Mouse (Mus musculus): Measurements from ENCODE around the gene Dgkh. TPM values are rescaled to one million over a fixed set of nuclear protein-coding genes. Genes with fewer than 3 reads are reported as not detected.

The Dgkh gene
- total RNA-seq, 2 experiments from 2014 or later, result 8.6 to 8.9 TPM

DNA sequence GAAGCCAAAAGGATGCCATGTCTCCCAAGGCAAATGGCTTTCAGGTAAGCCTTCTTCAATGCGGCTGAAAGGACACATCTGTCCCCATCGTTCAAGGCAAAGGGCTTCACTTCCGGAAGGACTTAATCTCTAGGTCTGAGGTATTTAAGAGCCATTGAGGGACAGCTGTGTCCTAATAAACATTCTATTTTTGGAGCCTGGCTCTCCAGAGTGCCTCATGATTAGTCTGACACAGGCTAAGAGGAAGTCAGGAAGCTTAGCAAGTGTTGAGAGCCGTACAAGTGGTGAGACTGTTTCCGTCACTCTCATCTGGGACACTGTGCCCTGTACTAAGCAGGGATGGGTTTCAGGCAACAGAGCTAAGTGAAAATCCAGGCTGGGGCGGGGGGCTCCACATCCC lies 183.8 kb downstream of the Dgkh start:
- no peak for DNase-seq (ENCODE audit: low spot score in 2 of 2)

DNA sequence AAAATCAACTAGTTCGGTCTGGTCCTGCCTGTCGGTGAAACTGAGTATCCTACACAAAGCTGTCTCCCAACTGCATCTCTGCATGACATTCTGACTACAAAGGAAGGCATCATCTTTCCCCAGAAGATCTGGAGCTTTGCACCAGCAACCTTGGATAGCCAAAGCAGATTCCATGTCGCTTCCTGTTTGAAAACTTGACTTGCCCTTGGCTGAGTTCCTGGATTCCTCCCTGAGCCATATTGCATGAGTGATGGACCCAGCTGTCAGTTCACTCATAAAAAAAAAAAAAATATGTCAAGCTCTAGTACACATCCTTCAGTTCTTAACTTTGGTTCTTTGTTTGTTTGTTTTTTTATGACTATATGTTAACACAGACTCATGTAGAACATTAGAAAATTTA lies 191.3 kb downstream of the Dgkh start:
- DNase-seq (ENCODE audit: low spot score in 2 of 2), result no peak

DNA sequence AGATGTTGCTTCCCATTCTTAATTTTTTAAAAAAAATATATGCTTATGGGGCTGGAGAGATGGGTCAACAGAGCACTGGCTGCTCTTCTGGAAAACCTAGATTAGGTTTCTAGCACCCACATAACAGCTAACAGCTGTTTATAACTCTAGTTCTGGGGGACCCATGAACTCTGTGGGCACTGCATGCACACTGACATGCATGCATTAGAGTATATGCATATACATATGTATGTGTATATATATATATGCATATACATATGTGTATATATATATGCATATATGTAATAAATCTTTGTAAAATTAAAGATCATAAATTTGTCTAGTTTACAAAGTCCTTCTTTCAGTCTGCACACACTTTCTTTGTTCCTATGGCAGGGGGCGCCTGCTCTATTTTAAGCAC lies 192.8 kb downstream of the Dgkh start:
- DNase-seq (ENCODE audit: low spot score in 2 of 2), result no peak

DNA sequence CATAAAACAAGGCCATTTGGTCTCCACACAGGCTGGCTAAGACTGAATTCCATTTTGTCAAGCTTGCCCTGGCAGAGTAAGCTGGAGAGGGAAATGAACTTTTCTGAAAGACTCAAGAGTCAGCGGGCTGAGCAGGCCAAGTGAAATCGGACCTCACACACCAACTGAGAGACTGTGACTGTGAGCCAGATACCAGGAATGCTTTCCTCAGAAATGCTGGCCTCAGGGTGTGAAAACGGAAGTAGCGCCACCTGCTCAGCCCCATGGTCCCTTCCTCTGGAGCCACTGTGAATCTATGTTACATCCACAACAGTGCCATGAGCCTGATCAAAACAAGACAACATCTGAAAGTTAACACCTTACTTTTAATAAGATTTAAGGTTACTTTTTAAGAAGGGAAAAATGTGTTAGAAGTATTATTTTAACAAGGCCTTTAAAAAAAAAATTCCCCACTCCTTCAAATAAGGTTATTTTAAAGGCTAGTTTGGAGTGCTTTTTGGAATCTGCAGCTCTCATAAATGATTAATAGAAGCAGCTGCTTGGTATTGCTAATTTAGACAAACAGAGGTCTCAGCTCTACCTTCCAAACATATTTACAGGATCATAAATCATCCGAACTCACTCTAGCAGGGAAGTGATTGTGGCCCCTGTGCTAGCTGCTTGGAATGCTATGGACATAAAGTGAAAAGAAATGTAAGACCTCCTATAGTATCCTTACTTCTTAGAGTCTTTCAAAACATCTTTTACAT lies 193.8 kb downstream of the Dgkh start:
- DNase-seq (ENCODE audit: low spot score in 2 of 2), result peak in 1 of 2 experiments; percentile 19

DNA sequence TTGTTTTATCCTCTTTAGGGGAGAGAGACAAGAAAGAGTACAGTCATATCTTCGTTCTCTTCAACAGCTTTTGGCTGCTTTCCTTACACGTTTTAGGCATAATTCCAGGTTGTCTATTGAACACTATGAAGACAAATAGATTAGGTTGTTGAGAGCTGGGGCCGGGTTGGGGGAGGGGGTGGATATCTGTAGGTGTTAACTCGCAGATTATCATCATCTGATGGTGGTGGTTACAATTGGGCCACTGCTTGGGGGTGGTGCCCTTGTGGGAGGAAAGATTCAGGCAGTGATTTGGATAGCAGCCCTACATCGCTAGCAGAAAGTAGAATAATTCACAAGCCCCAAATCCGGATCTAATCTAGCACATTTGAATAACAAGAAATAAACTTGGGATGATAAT lies 195.0 kb downstream of the Dgkh start:
- no peak for DNase-seq (ENCODE audit: low spot score in 2 of 2)

DNA sequence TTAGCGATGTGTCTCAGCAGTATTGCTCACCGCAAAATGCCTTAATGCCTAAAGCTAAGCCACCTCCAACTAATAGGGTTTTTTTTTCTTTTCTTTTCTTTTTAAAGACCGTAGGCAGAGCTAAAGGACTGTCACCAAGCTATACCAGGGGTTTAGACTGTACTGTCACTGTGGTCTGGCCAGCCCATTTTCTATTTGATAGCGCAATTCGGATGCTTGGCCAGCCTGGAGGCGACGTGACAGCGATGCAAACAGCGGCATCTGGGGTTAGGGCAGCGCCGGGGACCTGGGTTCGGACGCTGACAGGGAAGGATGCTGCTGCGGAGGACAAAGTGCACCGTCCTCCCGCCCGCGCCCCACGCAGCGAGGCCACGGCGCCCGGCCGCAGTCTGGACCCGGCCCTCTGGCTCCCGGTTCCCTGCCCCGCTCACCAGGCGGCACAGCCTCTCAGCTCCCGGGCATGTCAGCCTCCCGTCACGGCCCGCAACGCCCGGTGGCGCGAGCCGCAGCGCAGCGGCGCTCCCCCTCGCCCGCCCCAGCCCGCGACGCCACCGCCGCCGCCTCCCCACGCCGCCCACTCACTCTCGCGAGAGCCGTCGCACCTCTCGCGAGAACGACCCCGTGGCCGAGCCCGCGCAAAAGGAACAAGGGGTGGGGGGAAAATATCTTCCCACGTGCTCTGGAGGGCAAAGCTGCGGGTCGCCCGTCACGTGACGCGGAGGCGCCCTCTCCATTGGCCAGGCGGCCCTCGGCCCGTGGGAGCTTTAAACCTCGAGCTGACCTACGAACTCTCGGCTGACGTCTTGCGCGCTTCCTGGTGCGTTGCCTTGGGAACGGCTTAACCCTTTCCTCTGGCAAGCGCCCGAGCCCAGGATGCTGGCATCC lies 196.1 kb downstream of the Dgkh start, which contains the start of gene Akap11:
TSS of gene Akap11 (minus strand) at position 528 of the 885 bp plus-strand sequence.
- DNase-seq (ENCODE audit: low spot score in 2 of 2), result peak; percentile 86 to 92

DNA sequence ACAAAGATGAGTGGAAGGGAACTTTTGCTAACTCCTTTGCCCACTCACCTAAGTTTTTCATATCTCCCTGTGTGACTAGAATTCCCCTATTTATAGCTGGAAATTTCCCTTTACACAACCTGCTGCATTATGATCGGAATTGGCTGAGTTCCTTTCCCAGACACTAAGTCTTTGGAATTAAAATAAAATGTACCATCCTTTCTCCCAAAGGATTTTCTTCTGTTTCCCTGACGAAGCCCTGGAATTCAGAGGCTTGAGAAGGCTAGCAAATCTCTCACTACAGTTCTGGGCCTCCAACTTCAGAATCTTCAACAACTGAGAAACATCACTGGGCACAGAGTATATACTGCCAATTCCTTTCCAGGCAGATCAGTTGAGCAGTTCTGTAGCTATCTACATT lies 197.2 kb downstream of the Dgkh start:
- DNase-seq (ENCODE audit: low spot score in 2 of 2), result no peak

DNA sequence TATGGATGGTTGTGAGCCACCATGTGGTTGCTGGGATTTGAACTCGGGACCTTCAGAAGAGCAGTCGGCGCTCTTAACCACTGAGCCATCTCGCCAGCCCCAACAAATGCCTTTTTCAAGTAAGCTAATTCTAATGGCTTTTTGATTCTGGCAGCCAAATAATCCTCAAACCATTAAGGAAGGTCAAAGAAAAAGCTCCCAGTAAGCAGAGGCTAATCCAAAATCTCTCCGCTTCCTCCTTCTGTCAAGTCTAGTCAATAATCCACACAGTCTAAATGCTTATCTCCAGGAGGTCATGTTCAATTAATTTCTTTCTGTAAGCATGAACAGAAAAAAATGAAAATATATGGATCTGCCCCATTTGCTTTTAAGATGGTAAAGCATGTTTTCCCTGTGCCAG lies 197.9 kb downstream of the Dgkh start:
- DNase-seq (ENCODE audit: low spot score in 2 of 2), result no peak

- DNase-seq (ENCODE audit: low spot score in 2 of 2), result no peak
Observed at GRCm38 (mm10) chr14:78533701-78534100, 198.9 kb downstream of the Dgkh start.

GRCm38 (mm10) chr14:78532345-78532744 lies 200.2 kb downstream of the Dgkh start:
- no peak for DNase-seq (ENCODE audit: low spot score in 2 of 2)

GRCm38 (mm10) chr14:78530256-78530655 lies 202.3 kb downstream of the Dgkh start:
- no peak for DNase-seq (ENCODE audit: low spot score in 2 of 2)

DNA sequence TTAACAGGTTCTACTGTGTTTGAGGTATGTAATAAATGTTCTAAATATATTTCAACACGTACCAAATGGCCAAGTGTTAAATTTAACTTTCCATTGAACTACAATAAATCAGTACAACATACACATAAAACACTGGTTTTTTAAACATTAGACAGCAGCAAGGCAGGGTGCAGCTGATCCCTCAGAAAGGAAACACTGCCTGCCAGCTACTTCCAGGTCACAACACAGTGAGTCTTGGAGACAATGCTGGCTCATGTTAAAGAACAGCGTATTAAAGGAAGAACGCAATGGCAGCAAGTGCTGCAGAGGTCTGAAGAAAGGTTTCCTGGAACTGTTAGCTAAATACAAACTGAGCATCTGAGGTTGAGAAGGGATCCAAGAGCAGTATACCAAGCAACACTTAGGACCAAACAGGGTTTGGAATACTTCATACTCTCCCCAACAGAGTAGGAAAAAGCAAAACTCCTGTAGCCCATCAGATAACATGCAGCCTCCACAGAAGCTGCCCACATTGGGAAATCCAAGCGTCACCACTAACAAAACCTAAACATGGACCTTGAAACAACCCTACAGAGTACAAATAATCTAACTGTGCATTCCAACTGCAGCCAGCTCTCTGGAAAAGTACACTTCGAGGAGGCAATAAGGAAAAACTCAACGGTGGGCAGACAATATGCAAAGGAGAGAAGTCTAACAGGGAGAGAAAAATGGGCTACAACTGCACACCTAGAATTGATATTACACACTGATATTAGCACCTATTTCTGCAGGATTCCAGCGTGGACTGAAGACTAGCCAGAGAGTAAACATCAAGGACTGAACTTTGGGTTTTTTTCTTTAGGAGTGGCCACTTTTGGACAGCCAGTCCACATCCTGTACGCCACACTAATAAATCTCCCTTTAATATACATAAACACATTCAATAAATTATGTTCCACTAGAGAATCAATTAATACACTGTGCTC lies 203.8 kb downstream of the Dgkh start:
- DNase-seq (ENCODE audit: low spot score in 2 of 2), result no peak

DNA sequence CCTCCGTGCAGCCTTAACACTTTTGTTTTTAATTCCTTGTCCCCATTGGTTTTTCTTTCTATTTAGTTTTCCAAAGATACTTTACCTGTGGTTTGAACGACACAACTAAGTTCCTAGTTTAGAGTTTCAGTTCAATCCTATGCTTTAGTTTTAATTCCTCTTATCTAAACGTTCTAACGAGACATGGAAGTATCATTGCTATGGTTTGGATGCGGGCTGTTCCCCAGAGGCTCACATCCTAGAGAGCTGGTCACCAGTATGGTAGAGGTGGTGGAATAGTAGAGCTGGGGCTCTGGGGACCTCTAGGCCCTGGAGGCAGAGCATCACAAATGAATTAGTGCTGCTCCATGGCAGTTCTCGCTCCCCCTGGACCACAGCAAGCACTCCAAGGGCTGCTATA lies 205.7 kb downstream of the Dgkh start:
- DNase-seq (ENCODE audit: low spot score in 2 of 2), result no peak

DNA sequence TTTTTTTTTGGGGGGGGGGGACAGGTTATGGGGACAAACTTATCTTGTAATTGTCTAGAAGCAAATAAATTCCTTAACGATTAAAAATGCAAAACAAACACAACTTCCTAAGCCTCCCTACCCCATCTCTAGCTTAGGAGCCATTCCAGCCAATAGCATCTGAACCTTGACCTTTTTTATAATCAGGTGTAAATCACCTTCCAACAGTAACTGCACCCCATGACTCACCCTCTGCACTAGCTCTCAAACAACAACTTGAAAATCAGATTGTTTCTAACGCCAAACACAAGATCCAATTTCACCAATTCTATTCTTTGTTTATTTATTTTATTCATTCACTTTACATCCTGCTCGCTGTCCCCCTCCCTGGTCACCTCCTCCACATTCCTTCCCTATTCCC lies 206.1 kb downstream of the Dgkh start:
- no peak for DNase-seq (ENCODE audit: low spot score in 2 of 2)

DNA sequence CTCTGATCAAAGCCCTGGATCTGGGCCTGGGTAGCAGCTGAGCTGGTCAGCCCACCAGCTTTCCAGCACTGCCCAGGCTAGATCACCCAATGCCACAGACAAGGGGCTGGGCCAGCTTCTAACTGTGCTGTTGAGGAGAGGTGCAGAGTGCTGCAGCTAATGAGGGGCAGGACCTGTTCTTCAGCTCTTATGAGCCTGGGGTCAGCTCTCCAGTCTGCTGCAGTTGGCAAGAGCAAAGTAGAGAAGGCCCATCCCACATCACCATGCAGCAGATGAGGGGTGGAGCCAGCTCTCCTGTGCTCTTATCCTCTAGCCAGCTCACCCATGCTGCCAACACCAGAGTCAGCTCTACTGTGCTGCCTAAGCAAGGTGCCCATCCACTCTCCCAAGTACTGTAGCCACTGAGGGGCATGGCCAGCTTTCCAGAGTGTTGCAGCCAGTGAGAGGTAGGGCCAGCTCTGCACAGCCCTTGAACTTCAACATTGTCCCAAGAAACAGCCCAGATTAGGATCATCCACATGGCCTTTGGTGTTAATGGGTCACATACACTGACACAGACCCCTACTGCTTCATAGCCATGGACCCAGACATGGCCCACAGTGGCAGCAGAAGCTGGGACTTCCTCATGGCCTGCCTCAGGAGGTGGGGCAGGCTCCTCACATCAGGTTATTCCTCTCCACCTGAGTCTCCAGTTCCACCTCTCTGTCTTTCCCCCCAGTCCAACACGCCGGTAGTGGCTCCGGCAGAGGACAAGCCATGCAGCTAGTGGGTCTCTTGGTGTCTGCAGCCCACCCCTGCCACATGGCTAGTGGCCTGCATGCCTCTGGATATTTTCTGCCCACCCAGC lies 206.7 kb downstream of the Dgkh start:
- no peak for DNase-seq (ENCODE audit: low spot score in 2 of 2)

DNA sequence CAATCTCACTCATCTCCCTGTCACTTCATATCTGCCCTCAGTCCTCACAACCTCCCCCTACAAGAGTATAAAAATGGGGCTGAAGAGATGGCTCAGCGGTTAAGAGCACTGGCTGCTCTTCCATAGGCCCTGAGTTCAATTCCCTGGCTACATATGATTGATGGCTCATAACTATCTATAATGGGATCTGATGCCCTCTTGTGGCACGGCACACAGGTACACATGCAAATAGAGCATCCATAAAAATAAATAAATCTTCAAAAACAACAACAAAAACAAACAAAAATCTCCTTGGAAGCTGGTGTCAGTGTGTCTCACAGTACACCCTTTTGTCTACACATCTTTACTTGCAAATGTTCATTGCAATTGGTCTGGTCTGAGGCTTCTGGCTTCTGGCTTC lies 207.5 kb downstream of the Dgkh start:
- no peak for DNase-seq (ENCODE audit: low spot score in 2 of 2)

DNA sequence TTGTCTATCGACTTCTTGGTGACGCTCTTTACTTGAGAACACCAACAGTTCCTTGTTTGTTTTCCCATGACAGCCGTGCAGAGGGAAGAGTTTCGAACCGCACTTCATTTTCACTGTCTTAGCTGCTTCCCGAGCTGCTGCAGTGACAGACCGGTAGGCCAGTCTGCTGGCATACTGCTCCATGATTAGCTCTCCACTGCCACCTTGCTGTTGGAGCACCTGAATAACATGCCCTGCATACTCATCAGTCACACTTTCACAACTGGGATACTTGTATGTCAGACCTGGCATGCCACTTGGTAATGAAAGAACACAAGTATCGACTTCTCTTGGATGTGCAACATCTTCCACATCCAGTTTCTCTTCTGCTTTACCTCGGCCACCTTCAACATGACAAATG lies 221.9 kb downstream of the Dgkh start:
- DNase-seq (ENCODE audit: low spot score in 2 of 2), result no peak

DNA sequence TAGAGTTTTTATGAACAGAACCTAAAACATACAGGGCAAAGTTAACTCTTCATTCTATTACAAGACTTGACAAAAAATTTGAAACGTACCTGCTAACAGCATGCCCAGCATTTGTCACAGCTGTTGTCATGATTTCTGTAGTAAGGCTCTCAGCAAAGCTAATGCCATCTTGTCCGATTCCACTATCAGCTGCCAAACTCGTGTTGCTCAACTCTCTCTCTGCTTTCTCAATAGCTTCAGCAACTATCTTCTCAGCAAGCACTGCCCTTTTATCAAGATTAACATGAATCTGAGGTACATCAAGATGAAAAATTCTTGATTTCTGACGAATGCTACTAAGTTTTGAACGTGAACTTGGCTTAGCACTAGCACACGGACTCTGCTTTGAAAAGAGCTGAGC lies 222.8 kb downstream of the Dgkh start:
- no peak for DNase-seq (ENCODE audit: low spot score in 2 of 2)
